Mouse (Mus musculus) forebrain, embryonic 14.5 days (tissue): ENCODE measurements around the gene 9330182L06Rik. TPM values are rescaled to one million over a fixed set of nuclear protein-coding genes. Genes with fewer than 3 reads are reported as not detected.
A peak's percentile ranks its signal among the peaks of the same experiment; 100 is the strongest.

Experiments
- ATAC-seq: fragments of 200-750 bp; cut with Nextera tagmentation; 2 replicates; pipeline ENCODE4 v1.8.0; 2017; ENCODE audit warnings: mild to moderate bottlenecking, moderate library complexity
- DNase-seq: peaks from one replicate; pipeline ENCODE4 v3.0.0-alpha.2; 2015; ENCODE audit warnings: low spot score
- H3K27ac ChIP-seq: fragments of 300-500 bp; sonication (generic); 2 replicates; pipeline ENCODE4 v1.5.1; 2014; ENCODE audit warnings: low read depth, mild to moderate bottlenecking, control low read depth, low read length, moderate library complexity
- H3K27me3 ChIP-seq: fragments of 300-500 bp; sonication (generic); replicated peaks from 2 replicates; pipeline ENCODE4 v1.6.1; 2014; ENCODE audit warnings: low read length, control low read depth, mixed read lengths; ENCODE audit not compliant: control insufficient read depth, insufficient read depth
- H3K36me3 ChIP-seq: fragments of 300-500 bp; sonication (generic); 2 replicates; pipeline ENCODE4 v1.6.1; 2014; ENCODE audit warnings: low read length, control low read depth; ENCODE audit not compliant: control insufficient read depth, insufficient read depth
- H3K4me1 ChIP-seq: fragments of 300-500 bp; sonication (generic); 2 replicates; pipeline ENCODE4 v1.6.1; 2014; ENCODE audit warnings: antibody characterized with exemption, low read length, control low read depth; ENCODE audit not compliant: control insufficient read depth, insufficient read depth
- H3K4me2 ChIP-seq: fragments of 300-500 bp; sonication (generic); 2 replicates; pipeline ENCODE4 v1.6.1; 2014; ENCODE audit warnings: mild to moderate bottlenecking, control low read depth, low read length
- H3K4me3 ChIP-seq: fragments of 300-500 bp; sonication (generic); 2 replicates; pipeline ENCODE4 v1.5.1; 2014; ENCODE audit warnings: low read depth, low read length, control low read depth
- H3K9ac ChIP-seq: fragments of 300-500 bp; sonication (generic); 2 replicates; pipeline ENCODE4 v1.6.1; 2014; ENCODE audit warnings: mild to moderate bottlenecking, low read length, control low read depth, moderate library complexity
- H3K9me3 ChIP-seq: fragments of 300-500 bp; sonication (generic); replicated peaks from 2 replicates; pipeline ENCODE4 v1.6.1; 2016; ENCODE audit warnings: low read length, control low read depth, mixed read lengths; ENCODE audit not compliant: control insufficient read depth
- WGBS: fragments of 180-500 bp; shearing (Covaris S2); extraction: QIAGEN DNeasy Blood & Tissue Kit; methylation state at CpG from one replicate; pipeline ENCODE4 v1.1.7; 2014; 5-methylcytosine and 5-hydroxymethylcytosine counted together
- polyA plus RNA-seq: library from polyadenylated mRNA; unstranded; fragments of >200 nt; fragmentation: Nextera tagmentation; extraction: Ambion mirVana; gene quantifications from 2 replicates; pipeline ENCODE4 v1.2.1, GENCODE M21; 2014

The 9330182L06Rik gene
- 7.7 and 9.3 TPM in 2 replicates for polyA plus RNA-seq

DNA sequence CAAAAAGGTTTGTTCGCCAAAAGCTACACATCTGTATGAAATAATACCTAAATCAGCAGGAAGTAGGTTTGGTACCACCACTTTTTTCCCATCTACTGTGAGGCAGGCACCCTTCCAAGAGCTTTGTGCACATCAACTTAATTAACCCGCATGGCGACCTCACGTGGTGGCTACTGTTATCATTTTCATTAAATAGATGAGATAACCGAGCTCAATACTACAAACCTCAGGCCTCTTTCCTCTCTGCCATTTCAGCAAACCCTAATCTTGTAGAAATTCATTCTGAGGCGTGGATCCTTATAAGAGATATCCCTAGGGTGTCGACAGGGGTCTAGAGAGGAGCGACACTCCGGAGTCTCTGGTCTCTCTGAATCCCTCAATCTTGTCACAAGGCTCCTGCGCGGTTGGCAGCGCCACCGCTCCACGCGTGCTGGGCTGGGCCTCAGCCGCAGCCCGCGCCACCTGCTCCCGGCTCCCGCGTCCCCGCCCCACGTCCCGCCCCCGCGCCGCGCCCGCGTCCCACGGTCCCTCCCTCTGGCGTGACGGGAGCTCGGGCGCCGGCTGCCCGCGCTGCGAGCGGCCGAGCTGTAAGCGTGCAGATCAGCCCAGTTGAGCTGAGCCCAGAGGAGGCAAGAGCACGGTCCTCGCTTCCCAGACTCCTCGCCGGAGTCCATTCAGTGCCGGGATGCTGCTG lies at the start of gene 9330182L06Rik:
TSS of gene 9330182L06Rik (plus strand) at position 533 of the 694 bp plus-strand sequence.
- H3K27ac ChIP-seq = peak within 1 kb of the TSS; percentile 76
- DNase-seq (peak; percentile 81), ATAC-seq (peak; percentile 94)
- no peaks in the 10 kb centered on the region for H3K27me3 ChIP-seq
- H3K9ac ChIP-seq = peak within 1 kb of the TSS; percentile 77
- peak within 1 kb of the TSS; percentile 59 for H3K4me3 ChIP-seq
- H3K4me1 ChIP-seq = no peaks in the 10 kb centered on the region
- H3K4me2 ChIP-seq = peak within 1 kb of the TSS; percentile 75
- H3K36me3 ChIP-seq = no peaks in the 10 kb centered on the region
- 1% methylated on average over 46 of the region's 47 CpGs for WGBS
- no peaks in the 10 kb centered on the region for H3K9me3 ChIP-seq

DNA sequence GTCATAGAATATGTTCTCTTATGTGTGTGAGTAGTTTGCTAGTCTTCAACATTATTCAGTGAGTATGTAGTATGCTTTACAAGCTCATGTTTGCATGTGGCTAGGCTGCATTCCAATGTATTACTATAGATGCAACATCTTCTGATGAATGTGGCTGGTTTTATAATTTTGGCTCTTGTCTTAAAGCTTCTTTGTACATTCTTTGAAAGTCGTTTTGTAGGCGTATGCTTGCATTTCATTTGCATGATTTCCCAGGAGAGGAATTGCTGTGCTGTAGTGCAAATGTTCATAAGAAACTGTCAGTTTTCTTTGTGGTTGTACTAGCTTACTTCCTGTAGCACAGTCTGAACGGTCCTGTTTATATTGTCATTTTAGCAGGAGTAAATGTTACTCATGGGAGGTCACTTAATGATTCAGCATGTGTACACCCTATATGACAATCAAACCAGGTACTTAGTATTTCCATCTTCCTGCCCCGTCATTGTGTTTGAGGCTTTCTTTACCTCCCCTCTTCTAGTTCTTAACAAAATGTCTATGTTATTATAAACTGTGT lies 38.4 kb upstream of the 9330182L06Rik start:
- Histone ChIP-seq H3K9ac (no peak overlapping the region), H3K27ac (no peak overlapping the region), H3K4me2 (no peak overlapping the region), H3K36me3 (no peaks in the 10 kb centered on the region), H3K4me3 (no peak overlapping the region), H3K4me1 (no peaks in the 10 kb centered on the region), H3K9me3 (no peaks in the 10 kb centered on the region), H3K27me3 (no peaks in the 10 kb centered on the region)
- WGBS = 71% methylated on average over 4 of the region's 4 CpGs
- DNase-seq (no peak), ATAC-seq (no peak)

DNA sequence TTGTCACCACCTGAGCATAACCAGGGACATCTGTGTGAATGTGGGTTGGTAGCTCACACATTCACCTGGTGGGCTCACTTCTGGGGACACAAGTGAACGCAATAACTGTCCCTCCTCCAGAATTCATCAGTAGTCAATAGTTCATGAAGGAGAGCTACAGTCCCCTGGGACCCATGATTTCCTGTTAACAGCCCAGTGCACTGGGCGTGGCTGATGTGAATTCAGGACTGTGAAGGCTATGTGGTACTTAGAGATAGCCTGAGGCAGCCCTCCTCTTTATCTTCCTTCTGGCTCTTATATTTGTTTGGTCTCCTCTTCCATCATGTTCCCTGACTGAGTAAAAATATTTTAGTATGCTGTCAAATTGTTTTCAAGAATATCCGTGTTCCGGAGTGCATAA lies 1.6 kb upstream of the 9330182L06Rik start:
- no peak overlapping the region for H3K4me2 ChIP-seq
- H3K36me3 ChIP-seq = no peaks in the 10 kb centered on the region
- no peak for DNase-seq
- H3K27ac ChIP-seq = no peak overlapping the region
- H3K4me3 ChIP-seq = no peak overlapping the region
- H3K27me3 ChIP-seq = no peaks in the 10 kb centered on the region
- no peak for ATAC-seq
- 78% methylated on average over 4 of the region's 4 CpGs for WGBS
- no peaks in the 10 kb centered on the region for H3K4me1 ChIP-seq
- no peaks in the 10 kb centered on the region for H3K9me3 ChIP-seq
- H3K9ac ChIP-seq = no peak overlapping the region

DNA sequence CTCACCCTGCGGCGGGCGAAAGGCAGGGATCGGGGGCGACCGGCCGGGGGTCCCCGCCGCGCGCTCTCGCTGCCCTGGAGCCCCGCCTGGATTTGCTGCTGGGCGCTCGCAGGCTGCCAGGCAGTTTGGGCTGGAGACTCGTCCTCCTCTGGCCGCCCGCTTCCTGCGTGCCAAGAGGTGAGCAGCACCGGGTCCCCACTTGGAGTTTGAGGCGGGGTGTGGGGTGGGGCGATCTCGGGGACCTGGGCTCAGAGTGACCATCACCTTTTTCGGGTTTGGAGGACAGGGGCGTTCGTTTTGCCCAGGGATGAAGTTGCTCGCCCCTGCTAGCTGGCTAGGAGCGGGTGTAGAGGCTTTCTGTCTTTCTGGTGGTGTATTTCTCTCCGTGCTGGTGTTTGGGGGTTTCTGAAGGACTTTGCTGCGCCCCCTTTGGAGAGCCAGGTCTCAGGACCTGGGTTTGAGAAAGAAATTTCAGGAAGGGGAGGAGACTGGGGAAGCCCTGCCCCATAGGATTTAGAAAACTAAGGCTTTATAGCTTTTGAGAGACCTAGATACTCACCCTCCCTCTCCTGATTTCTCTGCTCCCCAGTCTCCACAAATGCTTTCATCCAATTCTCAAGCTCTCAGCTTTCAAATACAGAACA lies 484 bp downstream of the 9330182L06Rik start:
- H3K9me3 ChIP-seq = no peaks in the 10 kb centered on the region
- WGBS = 1% methylated on average over 30 of the region's 30 CpGs
- peak; percentile 46 for ATAC-seq

DNA sequence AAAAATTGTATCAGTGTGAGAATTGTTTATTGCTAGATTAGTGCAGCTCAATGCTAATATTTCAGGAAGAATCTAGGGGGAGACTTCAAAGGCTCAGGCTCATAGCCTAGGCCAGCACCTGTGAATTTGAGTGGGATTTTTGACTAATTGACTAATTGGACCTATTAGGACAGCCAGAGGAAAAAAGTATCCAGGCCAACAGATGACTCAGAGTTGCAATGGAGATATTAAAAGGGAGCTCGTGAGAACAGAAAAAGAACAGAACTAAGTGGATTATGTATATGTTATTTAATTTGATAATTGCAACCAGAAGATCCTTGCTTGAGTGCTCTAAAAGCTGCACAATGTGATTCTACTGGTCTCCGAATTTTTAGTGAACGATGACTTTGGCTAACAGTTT lies 3.7 kb downstream of the 9330182L06Rik start:
- H3K36me3 ChIP-seq = no peaks in the 10 kb centered on the region
- H3K4me3 ChIP-seq = no peak overlapping the region
- H3K27ac ChIP-seq = no peak overlapping the region
- DNase-seq (no peak), ATAC-seq (no peak)
- H3K4me2 ChIP-seq = no peak overlapping the region
- H3K9ac ChIP-seq = no peak overlapping the region
- WGBS = 82% methylated on average over 3 of the region's 3 CpGs
- H3K27me3 ChIP-seq = no peaks in the 10 kb centered on the region
- H3K9me3 ChIP-seq = no peaks in the 10 kb centered on the region
- no peaks in the 10 kb centered on the region for H3K4me1 ChIP-seq

More for the DNA sequence above, 484 bp downstream of the 9330182L06Rik start:
- H3K9ac ChIP-seq = peak overlapping the region; percentile 77
- peak overlapping the region; percentile 76 for H3K27ac ChIP-seq
- peak overlapping the region; percentile 59 for H3K4me3 ChIP-seq
- DNase-seq = peak; percentile 47
- no peaks in the 10 kb centered on the region for H3K27me3 ChIP-seq
- no peaks in the 10 kb centered on the region for H3K4me1 ChIP-seq
- H3K4me2 ChIP-seq = peak overlapping the region; percentile 75
- H3K36me3 ChIP-seq = no peaks in the 10 kb centered on the region

DNA sequence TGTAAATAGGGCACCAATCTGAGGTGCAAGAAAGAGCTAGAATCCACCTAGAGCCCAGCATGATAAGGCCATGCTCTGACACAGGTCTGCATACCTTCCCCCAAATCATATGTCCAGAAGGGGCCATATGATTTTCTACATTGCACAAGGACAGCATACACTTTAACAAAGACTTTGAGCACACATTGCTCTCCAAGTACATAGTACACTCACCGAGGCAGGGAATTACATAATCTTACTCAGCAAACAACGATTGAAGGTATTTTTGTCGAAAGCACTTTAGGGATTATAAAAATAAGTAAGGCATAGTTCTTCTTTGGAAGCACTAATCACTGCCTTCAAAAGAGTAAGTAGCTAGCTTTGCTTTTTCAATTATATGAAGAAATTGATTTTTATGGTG lies 7.1 kb downstream of the 9330182L06Rik start:
- WGBS = 87% methylated on average over 3 of the region's 3 CpGs
- DNase-seq (no peak), ATAC-seq (no peak)
- no peak overlapping the region for H3K4me3 ChIP-seq
- no peak overlapping the region for H3K27ac ChIP-seq
- H3K4me1 ChIP-seq = no peaks in the 10 kb centered on the region
- no peak overlapping the region for H3K9ac ChIP-seq
- H3K36me3 ChIP-seq = no peaks in the 10 kb centered on the region
- H3K4me2 ChIP-seq = no peak overlapping the region
- no peaks in the 10 kb centered on the region for H3K27me3 ChIP-seq
- no peaks in the 10 kb centered on the region for H3K9me3 ChIP-seq

DNA sequence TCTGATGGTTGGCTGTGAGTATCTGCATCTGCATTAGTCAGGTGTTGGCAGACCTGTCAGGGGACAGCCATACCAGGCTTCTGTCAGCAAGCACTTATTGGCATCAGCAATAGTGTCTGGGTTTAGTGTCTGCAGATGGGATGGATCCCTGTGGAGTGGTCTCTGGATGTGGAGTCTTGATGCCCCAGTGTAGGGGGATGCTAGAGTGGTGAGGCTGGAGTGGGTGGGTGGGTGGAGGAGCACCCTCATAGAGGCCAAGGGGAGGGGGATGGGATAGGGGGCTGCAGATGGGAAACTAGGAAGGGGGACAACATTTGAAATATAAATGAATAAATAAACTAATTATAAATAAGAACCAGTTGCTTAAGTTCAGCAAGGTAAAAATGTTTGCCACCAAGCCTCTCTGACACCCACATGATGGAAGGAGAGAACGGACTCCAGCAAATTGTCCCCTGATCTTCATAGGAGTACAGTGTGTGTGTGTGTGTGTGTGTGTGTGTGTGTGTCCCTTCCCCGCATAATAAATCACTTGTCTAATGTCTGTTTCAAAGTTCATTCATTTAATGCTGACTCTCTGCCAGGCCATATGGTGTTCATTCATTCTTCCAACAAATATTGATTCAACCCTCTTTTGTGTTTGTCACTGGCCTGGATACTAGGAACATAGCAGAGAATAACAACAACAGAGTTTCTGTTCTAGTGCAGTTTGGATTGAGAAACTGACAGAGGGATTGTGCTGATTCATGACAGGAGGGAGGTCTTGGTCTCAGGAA lies 30.0 kb downstream of the 9330182L06Rik start:
- H3K36me3 ChIP-seq = no peaks in the 10 kb centered on the region
- H3K27me3 ChIP-seq = no peaks in the 10 kb centered on the region
- ATAC-seq = peak; percentile 72
- H3K27ac ChIP-seq = no peak overlapping the region
- no peaks in the 10 kb centered on the region for H3K9me3 ChIP-seq
- peak; percentile 58 for DNase-seq
- H3K9ac ChIP-seq = no peak overlapping the region
- H3K4me1 ChIP-seq = no peaks in the 10 kb centered on the region
- 58% methylated on average over 2 of the region's 2 CpGs for WGBS
- H3K4me3 ChIP-seq = no peak overlapping the region
- no peak overlapping the region for H3K4me2 ChIP-seq

DNA sequence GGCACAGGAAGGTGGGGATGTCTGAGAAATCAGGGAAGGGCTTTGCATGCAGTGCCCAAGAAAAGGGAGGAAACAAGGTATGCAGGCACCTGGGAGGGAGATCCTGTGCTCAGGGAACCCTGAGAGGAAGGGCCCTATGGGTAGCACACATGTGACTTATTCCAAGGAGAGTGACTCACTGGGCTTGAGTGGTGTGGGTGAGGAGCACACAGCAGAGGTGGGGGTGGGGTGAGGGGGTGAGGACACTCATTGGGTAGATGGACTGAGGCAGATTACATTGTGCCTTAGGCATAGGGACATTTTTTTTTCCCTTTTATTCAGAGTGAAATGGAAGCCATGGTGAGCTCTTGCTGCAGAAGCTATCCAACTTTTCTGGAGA lies 30.6 kb downstream of the 9330182L06Rik start:
- H3K36me3 ChIP-seq = no peaks in the 10 kb centered on the region
- DNase-seq (no peak), ATAC-seq (peak; percentile 57)
- H3K9me3 ChIP-seq = no peaks in the 10 kb centered on the region
- no peaks in the 10 kb centered on the region for H3K4me1 ChIP-seq
- H3K9ac ChIP-seq = no peak overlapping the region
- H3K27ac ChIP-seq = no peak overlapping the region
- H3K4me3 ChIP-seq = no peak overlapping the region
- no peaks in the 10 kb centered on the region for H3K27me3 ChIP-seq
- no peak overlapping the region for H3K4me2 ChIP-seq
